Mouse (Mus musculus): ENCODE measurements around the gene Gm42417. TPM values are rescaled to one million over a fixed set of nuclear protein-coding genes. Genes with fewer than 3 reads are reported as not detected.

Gene Gm42417
- polyA plus RNA-seq, 1 experiment from 2014 or later: 0.11 TPM

DNA sequence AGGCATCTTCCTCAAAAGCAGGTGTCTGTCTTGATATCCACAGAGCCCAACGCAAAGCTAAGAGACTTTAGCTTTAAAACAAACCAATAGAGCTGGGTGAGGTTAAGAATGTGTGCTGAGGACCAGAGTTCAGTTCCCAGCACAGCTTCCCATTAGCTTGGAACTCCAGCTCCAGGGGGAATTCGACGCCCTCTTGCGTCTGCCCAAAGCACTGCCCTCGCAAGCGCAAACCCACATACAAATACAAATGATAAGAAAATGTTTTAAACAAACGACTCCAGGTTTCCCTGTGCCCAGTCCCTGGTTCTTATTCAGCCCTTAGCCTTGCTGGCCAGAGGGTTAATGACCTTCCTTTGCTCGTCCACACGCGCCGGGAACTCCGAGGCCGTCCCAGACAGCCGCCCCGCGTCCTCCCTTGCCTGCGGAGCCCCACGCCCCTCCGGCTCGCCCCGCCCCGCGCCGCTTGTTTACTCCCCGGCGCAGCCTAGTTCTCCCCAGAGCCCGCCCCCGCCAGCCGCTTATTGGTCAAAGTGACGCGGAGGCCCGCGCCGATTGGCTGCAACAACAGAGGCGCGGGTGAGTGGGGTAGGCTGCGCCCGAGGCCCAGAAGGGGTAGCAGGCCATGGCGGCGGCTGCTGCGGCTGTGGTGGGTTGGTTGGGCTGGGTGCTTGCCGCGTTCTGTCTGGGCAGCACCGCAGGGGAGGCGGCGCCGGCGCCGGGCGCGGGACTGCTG, 27.8 kb downstream of the Gm42417 start, which contains the start of gene Cnnm3:
TSS of gene Cnnm3 (plus strand) at position 579 of the 733 bp plus-strand sequence.
- Histone ChIP-seq H3K27ac (no peak within 1 kb of the TSS), H3K36me3 (ENCODE audit: inconsistent target) (peaks cover 2% of the 10 kb centered on the region; the same call in 1 of the 2 replicates), H3K4me3 (ENCODE audit: inconsistent target) (peak within 1 kb of the TSS; percentile 23; the same call in 1 of the 2 replicates), H3K79me2 (ENCODE audit: inconsistent target) (peaks cover 36% of the 10 kb centered on the region; the same call in 1 of the 2 replicates)
- 3% methylated on average over 43 of the region's 51 CpGs for WGBS (ENCODE audit: missing documents)

DNA sequence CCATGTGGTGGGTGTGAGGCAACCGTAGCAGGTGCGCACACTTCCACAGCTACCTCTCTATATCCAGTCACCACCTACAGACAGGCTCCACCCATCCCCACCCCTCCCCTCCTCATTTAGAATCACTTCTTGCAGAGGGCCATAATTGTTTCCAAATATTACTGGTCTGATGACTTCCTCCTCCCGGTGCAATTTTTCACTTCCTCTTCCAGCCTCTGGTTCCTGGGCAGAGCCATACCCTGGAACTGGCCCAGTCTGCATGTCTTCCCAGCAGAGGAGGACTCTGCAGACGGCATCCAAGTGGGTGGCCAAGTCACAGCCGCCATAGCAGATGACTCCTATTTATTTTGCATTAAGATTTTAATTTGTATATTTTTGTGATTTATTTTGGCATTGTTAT, 31.0 kb downstream of the Gm42417 start:
- Histone ChIP-seq H3K27ac (no peak overlapping the region), H3K4me3 (ENCODE audit: inconsistent target) (no peak overlapping the region), H3K79me2 (ENCODE audit: inconsistent target) (peaks cover 5% of the 10 kb centered on the region; the same call in 1 of the 2 replicates), H3K36me3 (ENCODE audit: inconsistent target) (peaks cover 5% of the 10 kb centered on the region; the same call in 1 of the 2 replicates)
- WGBS (ENCODE audit: missing documents): 20% methylated on average over 5 of the region's 5 CpGs

DNA sequence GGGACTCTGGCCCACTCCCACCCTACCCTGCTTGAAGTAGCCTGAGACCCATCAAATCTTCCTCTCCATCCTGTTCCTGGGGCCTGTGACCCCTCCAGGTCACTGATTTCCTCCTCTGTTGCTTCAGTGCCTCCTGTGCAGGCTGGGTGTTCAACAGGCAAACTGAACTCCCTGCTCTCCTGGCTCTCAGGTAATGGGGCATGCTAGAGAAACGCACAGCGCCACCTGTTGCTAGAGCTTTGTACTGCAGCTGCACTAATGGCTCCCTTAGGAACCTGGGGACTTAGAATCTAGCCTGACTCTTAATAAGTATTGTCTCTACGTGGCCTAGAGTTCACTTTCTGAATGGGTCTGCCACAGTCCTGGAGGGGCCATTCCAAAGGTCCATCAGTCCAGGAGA, 38.0 kb downstream of the Gm42417 start:
- Histone ChIP-seq H3K4me3 (ENCODE audit: inconsistent target) (no peak overlapping the region), H3K79me2 (ENCODE audit: inconsistent target) (no peaks in the 10 kb centered on the region), H3K36me3 (ENCODE audit: inconsistent target) (peaks cover 24% of the 10 kb centered on the region; the same call in 1 of the 2 replicates), H3K27ac (no peak overlapping the region)
- 11% methylated on average over 3 of the region's 3 CpGs for WGBS (ENCODE audit: missing documents)

DNA sequence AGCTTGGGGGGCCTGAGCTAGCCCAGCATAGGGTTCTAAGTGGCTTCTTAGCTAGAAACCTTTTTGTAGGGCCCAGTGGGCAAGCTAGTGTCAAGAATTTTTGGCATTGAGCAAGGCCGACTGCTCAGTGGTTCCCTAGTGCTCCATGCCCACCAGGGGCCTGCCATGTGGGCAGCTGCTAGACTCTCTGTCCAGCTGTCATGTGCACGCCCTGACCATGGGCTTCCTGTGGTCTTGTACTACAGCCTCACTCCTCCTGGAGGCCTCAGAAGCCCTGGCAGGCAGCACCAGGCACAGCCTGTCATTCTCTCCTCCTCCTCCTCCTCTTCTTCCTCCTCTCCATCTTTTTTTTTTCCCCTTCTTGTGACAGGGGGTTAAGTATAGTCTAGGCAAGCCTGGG, 41.9 kb downstream of the Gm42417 start:
- H3K4me3 ChIP-seq (ENCODE audit: inconsistent target): no peak overlapping the region
- peaks cover 17% of the 10 kb centered on the region; the same call in 1 of the 2 replicates for H3K36me3 ChIP-seq (ENCODE audit: inconsistent target)
- H3K79me2 ChIP-seq (ENCODE audit: inconsistent target): no peaks in the 10 kb centered on the region; the same call in 1 of the 2 replicates
- 84% methylated on average over 2 of the region's 2 CpGs for WGBS (ENCODE audit: missing documents)
- no peak overlapping the region for H3K27ac ChIP-seq

DNA sequence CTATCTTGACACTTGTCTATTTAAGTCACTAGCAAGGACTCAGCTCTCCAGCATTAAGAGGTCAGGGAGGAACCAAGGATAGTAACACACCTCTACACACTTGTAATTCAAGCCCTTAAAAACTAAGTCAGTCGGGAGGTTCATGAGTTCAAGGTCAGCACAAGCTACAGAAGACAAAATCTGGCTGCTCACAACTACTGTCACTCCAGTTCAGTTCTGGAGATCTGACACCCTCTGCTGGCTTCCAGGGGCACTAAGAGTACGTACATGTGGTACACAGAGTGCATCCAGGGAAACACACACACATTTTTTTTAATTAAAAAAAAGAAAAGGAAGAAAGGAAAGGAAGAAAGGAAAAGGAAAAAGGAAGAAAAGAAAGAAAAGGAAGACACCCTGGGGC, 42.5 kb downstream of the Gm42417 start:
- no peak overlapping the region for H3K4me3 ChIP-seq (ENCODE audit: inconsistent target)
- no peak overlapping the region for H3K27ac ChIP-seq
- H3K79me2 ChIP-seq (ENCODE audit: inconsistent target): no peaks in the 10 kb centered on the region; the same call in 1 of the 2 replicates
- peaks cover 17% of the 10 kb centered on the region; the same call in 1 of the 2 replicates for H3K36me3 ChIP-seq (ENCODE audit: inconsistent target)
- 78% methylated on average over 1 of the region's 2 CpGs for WGBS (ENCODE audit: missing documents)

DNA sequence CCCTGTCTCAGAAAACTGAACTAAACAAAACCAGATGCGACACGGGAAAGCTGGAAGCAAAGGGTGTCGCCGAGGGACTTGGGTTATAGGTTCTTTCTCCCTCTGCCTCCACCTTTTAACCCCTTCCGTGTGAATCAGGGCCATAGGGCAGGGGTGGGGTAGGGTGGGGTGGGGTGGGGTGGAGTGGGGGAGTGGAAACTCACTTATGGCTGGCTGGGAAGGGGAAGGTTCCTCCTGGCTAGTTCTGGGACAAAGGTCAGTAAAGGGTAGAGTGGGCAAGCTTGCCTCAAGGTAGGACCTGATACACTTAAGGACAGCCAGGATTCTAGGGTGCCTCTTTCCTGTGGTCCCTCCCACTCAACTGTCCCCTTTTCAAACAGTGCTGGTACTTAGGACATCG, 45.9 kb downstream of the Gm42417 start:
- H3K36me3 ChIP-seq (ENCODE audit: inconsistent target): 0 out of 2 replicates have a peak, but pooled peaks cover 4% of the 10 kb centered on the region
- no peak overlapping the region for H3K4me3 ChIP-seq (ENCODE audit: inconsistent target)
- no peaks in the 10 kb centered on the region; the same call in 1 of the 2 replicates for H3K79me2 ChIP-seq (ENCODE audit: inconsistent target)
- 78% methylated on average over 5 of the region's 6 CpGs for WGBS (ENCODE audit: missing documents)
- no peak overlapping the region for H3K27ac ChIP-seq

DNA sequence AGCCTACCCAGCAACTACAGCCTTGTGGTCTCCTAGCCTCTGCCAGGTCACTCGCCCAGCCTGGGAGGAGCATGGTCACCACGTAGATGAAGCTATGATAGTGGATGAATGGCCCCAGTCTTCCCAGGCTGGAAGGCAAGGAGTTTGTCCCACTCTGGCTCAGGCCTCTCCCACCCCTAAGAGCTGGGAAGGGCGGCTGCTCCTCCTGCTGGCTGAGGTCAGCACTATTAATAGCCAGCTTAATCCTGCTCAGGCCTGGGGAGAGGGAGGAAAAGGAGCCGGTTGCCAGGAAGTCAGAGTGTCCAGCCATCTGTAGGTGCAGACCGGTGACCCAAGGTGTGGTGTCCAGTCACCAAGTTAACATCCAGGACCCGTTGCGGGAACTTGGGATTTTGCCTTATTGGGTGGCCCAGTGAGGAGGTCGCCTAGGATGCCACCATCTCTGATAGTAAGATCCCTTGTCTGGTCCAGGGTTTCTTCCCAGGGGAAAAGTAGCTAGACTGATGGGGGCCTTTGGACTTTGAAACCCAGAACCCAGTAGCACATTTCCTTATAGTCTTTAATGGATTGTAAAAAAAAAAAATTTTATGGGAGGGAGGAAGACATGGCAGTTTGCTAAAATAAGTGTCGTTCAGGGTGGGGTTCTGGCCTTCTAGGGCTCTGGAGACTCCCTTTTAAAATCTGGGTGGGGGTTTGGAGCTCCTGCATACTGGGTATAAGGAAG, 46.7 kb downstream of the Gm42417 start:
- Histone ChIP-seq H3K4me3 (ENCODE audit: inconsistent target) (no peak overlapping the region), H3K79me2 (ENCODE audit: inconsistent target) (no peaks in the 10 kb centered on the region; the same call in 1 of the 2 replicates), H3K36me3 (ENCODE audit: inconsistent target) (no peaks in the 10 kb centered on the region), H3K27ac (no peak overlapping the region)
- WGBS (ENCODE audit: missing documents): 90% methylated on average over 8 of the region's 9 CpGs

DNA sequence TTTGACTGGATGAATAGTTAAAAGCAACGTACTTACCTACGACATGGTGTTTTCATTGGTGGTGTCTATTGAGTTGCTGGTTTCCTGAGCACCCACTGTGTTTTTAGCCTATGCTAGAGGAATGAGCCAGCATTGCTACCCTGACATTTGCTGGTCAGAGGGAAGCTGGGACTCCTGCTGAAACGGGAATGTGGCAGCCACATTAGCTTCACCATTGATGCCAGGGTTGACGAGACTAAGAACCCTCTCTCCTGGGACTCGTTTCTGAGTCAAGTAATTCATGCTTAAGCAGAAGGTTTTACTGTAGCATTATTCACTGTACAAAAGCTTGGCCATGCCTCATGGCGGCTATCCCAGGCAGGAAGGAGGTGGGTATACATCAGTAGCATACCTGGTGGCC, 49.6 kb downstream of the Gm42417 start:
- Histone ChIP-seq H3K79me2 (ENCODE audit: inconsistent target) (no peaks in the 10 kb centered on the region; the same call in 1 of the 2 replicates), H3K4me3 (ENCODE audit: inconsistent target) (no peak overlapping the region), H3K27ac (no peak overlapping the region), H3K36me3 (ENCODE audit: inconsistent target) (no peaks in the 10 kb centered on the region)
- WGBS (ENCODE audit: missing documents): 96% methylated on average over 6 of the region's 6 CpGs

DNA sequence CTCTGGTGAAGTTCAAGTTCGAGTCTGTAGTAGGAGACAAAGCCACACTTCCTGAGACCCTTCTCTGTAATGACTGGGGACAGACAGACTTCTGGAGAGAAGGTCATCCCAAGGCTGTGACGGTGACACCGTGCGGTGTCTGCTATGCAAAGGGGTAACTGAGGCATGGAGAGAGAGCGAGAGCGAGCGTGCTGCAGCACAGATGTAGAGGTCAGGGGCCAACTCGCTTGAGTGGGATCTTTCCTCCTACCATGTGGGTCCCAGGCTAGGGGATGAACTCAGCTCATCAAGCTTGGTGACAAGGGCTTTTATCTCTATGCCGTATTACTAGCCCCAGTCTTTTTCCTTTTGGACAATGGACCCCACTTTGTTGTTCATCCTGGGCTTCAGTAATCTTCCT, 52.1 kb downstream of the Gm42417 start:
- Histone ChIP-seq H3K4me3 (ENCODE audit: inconsistent target) (no peak overlapping the region), H3K79me2 (ENCODE audit: inconsistent target) (no peaks in the 10 kb centered on the region), H3K36me3 (ENCODE audit: inconsistent target) (no peaks in the 10 kb centered on the region), H3K27ac (no peak overlapping the region)
- WGBS (ENCODE audit: missing documents): 92% methylated on average over 9 of the region's 9 CpGs

DNA sequence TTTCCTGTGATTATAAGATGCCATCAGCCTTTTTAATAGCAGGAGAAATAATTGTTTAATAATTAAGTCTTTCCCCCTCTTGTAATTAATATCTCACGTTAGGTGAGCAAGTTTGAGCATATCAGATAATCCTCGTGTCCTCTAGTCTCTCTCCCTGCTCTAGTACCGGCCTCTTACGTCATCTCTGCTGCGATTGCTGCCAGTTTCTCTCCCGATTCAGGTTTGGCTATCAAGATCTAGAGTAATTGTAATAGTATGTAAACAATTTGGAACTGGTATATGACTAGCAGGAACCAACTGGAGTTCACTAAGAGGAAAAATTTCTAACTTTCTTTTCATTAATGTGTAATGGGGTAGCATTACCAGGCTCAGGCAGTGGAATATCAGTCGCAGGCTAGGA, 54.1 kb downstream of the Gm42417 start:
- Histone ChIP-seq H3K79me2 (ENCODE audit: inconsistent target) (peaks cover 2% of the 10 kb centered on the region; the same call in 1 of the 2 replicates), H3K36me3 (ENCODE audit: inconsistent target) (no peaks in the 10 kb centered on the region), H3K4me3 (ENCODE audit: inconsistent target) (no peak overlapping the region), H3K27ac (no peak overlapping the region)
- WGBS (ENCODE audit: missing documents): 80% methylated on average over 7 of the region's 7 CpGs

DNA sequence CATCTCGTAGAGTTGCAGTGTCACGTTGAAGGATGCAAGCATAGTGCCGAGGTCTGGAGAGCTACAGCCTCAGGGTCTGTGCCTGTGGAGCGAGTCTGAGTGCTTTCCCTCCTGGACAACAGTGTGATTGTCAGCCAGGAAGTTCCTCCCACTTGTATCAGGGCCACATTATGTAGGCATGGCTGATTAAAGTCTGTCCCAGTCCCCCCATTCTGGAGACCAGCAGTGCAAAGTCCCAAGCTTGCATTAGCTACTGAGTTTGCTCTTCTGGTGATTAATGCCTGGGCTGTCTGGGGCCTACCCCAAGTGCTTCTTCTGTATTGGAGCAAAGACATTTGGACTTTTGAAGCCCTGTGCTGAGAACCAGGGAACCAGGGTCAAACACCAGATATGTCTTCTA, 55.4 kb downstream of the Gm42417 start:
- H3K27ac ChIP-seq: no peak overlapping the region
- no peaks in the 10 kb centered on the region for H3K36me3 ChIP-seq (ENCODE audit: inconsistent target)
- 89% methylated on average over 4 of the region's 4 CpGs for WGBS (ENCODE audit: missing documents)
- peaks cover 6% of the 10 kb centered on the region; the same call in 1 of the 2 replicates for H3K79me2 ChIP-seq (ENCODE audit: inconsistent target)
- no peak overlapping the region for H3K4me3 ChIP-seq (ENCODE audit: inconsistent target)

Other genes starting within 250 kb of the Gm42417 start
- gene Arid5a, start 231.7 kb downstream of the Gm42417 start, polyA plus RNA-seq (2018): 4.5 to 30.1 TPM (median 23.6 TPM) in 3 replicates
- gene Kansl3, start 170.2 kb downstream of the Gm42417 start, polyA plus RNA-seq (2018): 16.0 to 20.0 TPM (median 18.9 TPM) in 3 replicates
- not detected in 3 replicates for gene Fer1l5, start 167.1 kb downstream of the Gm42417 start, polyA plus RNA-seq (2018)
- 14.9 to 17.7 TPM (median 17.1 TPM) in 3 replicates for gene Lman2l, start 94.2 kb downstream of the Gm42417 start, polyA plus RNA-seq (2018)
- gene Cnnm4, start 67.8 kb downstream of the Gm42417 start, polyA plus RNA-seq (2018): 2.9 to 3.6 TPM (median 3.0 TPM) in 3 replicates
- 6.7 to 14.7 TPM (median 6.8 TPM) in 3 replicates for gene Cnnm3, start 27.6 kb downstream of the Gm42417 start, polyA plus RNA-seq (2018)
- gene Ankrd23, start 2.5 kb downstream of the Gm42417 start, polyA plus RNA-seq (2018): 1.3 to 4.4 TPM (median 1.6 TPM) in 3 replicates
- 1.6 to 6.1 TPM (median 5.0 TPM) in 3 replicates for gene Ankrd39, start 8.0 kb upstream of the Gm42417 start, polyA plus RNA-seq (2018)
- gene Sema4c, start 18.9 kb upstream of the Gm42417 start, polyA plus RNA-seq (2018): 1.1 to 9.2 TPM (median 3.1 TPM) in 3 replicates
- not detected in 3 replicates for gene Fam178b, start 143.8 kb upstream of the Gm42417 start, polyA plus RNA-seq (2018)
- 151 to 228 TPM (median 160 TPM) in 3 replicates for gene Cox5b, start 152.0 kb upstream of the Gm42417 start, polyA plus RNA-seq (2018)
- not detected in 3 replicates for gene 4933424G06Rik, start 170.7 kb upstream of the Gm42417 start, polyA plus RNA-seq (2018)
- gene Actr1b, start 175.0 kb upstream of the Gm42417 start, polyA plus RNA-seq (2018): 43.0 to 46.2 TPM (median 44.1 TPM) in 3 replicates
- not detected in 3 replicates for gene Zap70, start 222.4 kb upstream of the Gm42417 start, polyA plus RNA-seq (2018)